Mouse (Mus musculus): Measurements from ENCODE around the gene Rrm2.
"Not testable (repeated sequence)": the region's sequence is repeated elsewhere in the genome, so short reads cannot be mapped to it uniquely, and the experiment has no call there.

The Rrm2 gene

GRCm38 (mm10) chr12:24698514-24698913, 9.5 kb upstream of the Rrm2 start:
- Histone ChIP-seq H3K27me3 (ENCODE audit: insufficient read depth, low read length) (no peaks in the 10 kb centered on the region), H3K4me1 (replicated peaks; ENCODE audit: low read depth, low read length) (peaks cover 17% of the 10 kb centered on the region), H3K9me3 (ENCODE audit: low read length) (no peaks in the 10 kb centered on the region), H3K36me3 (ENCODE audit: insufficient read depth, low read length) (peaks cover 7% of the 10 kb centered on the region; the same call in 1 of the 2 replicates), H3K4me3 (replicated peaks; ENCODE audit: low read length) (no peak overlapping the region)
- no peak for TF ChIP-seq NANOG (IDR thresholded peaks at IDR 0.05; ENCODE audit: borderline replicate concordance, low read length)
- TF ChIP-seq CTCF (conservative IDR thresholded peaks at IDR 0.05; ENCODE audit: low read length), result no peak
- no peak for TF ChIP-seq POU5F1 (IDR thresholded peaks at IDR 0.05; ENCODE audit: borderline replicate concordance, low read length)

GRCm38 (mm10) chr12:24699578-24699977, 8.5 kb upstream of the Rrm2 start:
- H3K4me1 ChIP-seq (replicated peaks; ENCODE audit: low read depth, low read length), result peaks cover 26% of the 10 kb centered on the region
- no peak overlapping the region for H3K4me3 ChIP-seq (replicated peaks; ENCODE audit: low read length)
- H3K36me3 ChIP-seq (ENCODE audit: insufficient read depth, low read length), result peaks cover 14% of the 10 kb centered on the region; the same call in 1 of the 2 replicates
- no peaks in the 10 kb centered on the region for H3K9me3 ChIP-seq (ENCODE audit: low read length)
- no peak for TF ChIP-seq POU5F1 (IDR thresholded peaks at IDR 0.05; ENCODE audit: borderline replicate concordance, low read length)
- no peak for TF ChIP-seq NANOG (IDR thresholded peaks at IDR 0.05; ENCODE audit: borderline replicate concordance, low read length)
- TF ChIP-seq CTCF (conservative IDR thresholded peaks at IDR 0.05; ENCODE audit: low read length), result no peak
- no peaks in the 10 kb centered on the region for H3K27me3 ChIP-seq (ENCODE audit: insufficient read depth, low read length)

- H3K9me3 ChIP-seq (ENCODE audit: low read length); H3K4me3 ChIP-seq (replicated peaks; ENCODE audit: low read length); H3K27me3 ChIP-seq (ENCODE audit: insufficient read depth, low read length): not testable (repeated sequence)
- peaks cover 40% of the 10 kb centered on the region for H3K4me1 ChIP-seq (replicated peaks; ENCODE audit: low read depth, low read length)
- H3K36me3 ChIP-seq (ENCODE audit: insufficient read depth, low read length), result peaks cover 14% of the 10 kb centered on the region; the same call in 1 of the 2 replicates
- TF ChIP-seq CTCF (conservative IDR thresholded peaks at IDR 0.05; ENCODE audit: low read length), result 0 out of 2 replicates have a peak, but pooled peaks have one; percentile 11
Observed at GRCm38 (mm10) chr12:24701621-24702020, 6.4 kb upstream of the Rrm2 start.

GRCm38 (mm10) chr12:24703013-24703412, 5.0 kb upstream of the Rrm2 start:
- Histone ChIP-seq H3K4me1 (replicated peaks; ENCODE audit: low read depth, low read length) (peaks cover 44% of the 10 kb centered on the region), H3K36me3 (ENCODE audit: insufficient read depth, low read length) (peaks cover 14% of the 10 kb centered on the region; the same call in 1 of the 2 replicates), H3K27me3 (ENCODE audit: insufficient read depth, low read length) (no peaks in the 10 kb centered on the region), H3K4me3 (replicated peaks; ENCODE audit: low read length) (no peak overlapping the region), H3K9me3 (ENCODE audit: low read length) (no peaks in the 10 kb centered on the region)
- no peak for TF ChIP-seq NANOG (IDR thresholded peaks at IDR 0.05; ENCODE audit: borderline replicate concordance, low read length)
- TF ChIP-seq CTCF (conservative IDR thresholded peaks at IDR 0.05; ENCODE audit: low read length), result no peak
- TF ChIP-seq POU5F1 (IDR thresholded peaks at IDR 0.05; ENCODE audit: borderline replicate concordance, low read length), result no peak

- no peak for TF ChIP-seq POU5F1 (IDR thresholded peaks at IDR 0.05; ENCODE audit: borderline replicate concordance, low read length)
- no peak for TF ChIP-seq CTCF (conservative IDR thresholded peaks at IDR 0.05; ENCODE audit: low read length)
- no peak for TF ChIP-seq NANOG (IDR thresholded peaks at IDR 0.05; ENCODE audit: borderline replicate concordance, low read length)
- peak overlapping the region; percentile 48; the same call in 1 of the 2 replicates for H3K4me3 ChIP-seq (replicated peaks; ENCODE audit: low read length)
Observed at GRCm38 (mm10) chr12:24705502-24706263, 2.4 kb upstream of the Rrm2 start.

GRCm38 (mm10) chr12:24706764-24707479, 1.1 kb upstream of the Rrm2 start:
- peaks cover 73% of the 10 kb centered on the region for H3K4me1 ChIP-seq (replicated peaks; ENCODE audit: low read depth, low read length)
- peak overlapping the region; percentile 99 for H3K4me3 ChIP-seq (replicated peaks; ENCODE audit: low read length)
- H3K27me3 ChIP-seq (ENCODE audit: insufficient read depth, low read length), result no peaks in the 10 kb centered on the region
- TF ChIP-seq NANOG (IDR thresholded peaks at IDR 0.05; ENCODE audit: borderline replicate concordance, low read length) (no peak), CTCF (conservative IDR thresholded peaks at IDR 0.05; ENCODE audit: low read length) (no peak), POU5F1 (IDR thresholded peaks at IDR 0.05; ENCODE audit: borderline replicate concordance, low read length) (no peak)
- H3K9me3 ChIP-seq (ENCODE audit: low read length), result no peaks in the 10 kb centered on the region
- peaks cover 46% of the 10 kb centered on the region for H3K36me3 ChIP-seq (ENCODE audit: insufficient read depth, low read length)

More at GRCm38 (mm10) chr12:24705502-24706263, 2.4 kb upstream of the Rrm2 start:
- Histone ChIP-seq H3K36me3 (ENCODE audit: insufficient read depth, low read length) (peaks cover 34% of the 10 kb centered on the region), H3K9me3 (ENCODE audit: low read length) (no peaks in the 10 kb centered on the region), H3K27me3 (ENCODE audit: insufficient read depth, low read length) (no peaks in the 10 kb centered on the region), H3K4me1 (replicated peaks; ENCODE audit: low read depth, low read length) (peaks cover 63% of the 10 kb centered on the region)

- H3K9me3 ChIP-seq (ENCODE audit: low read length), result no peaks in the 10 kb centered on the region
- TF ChIP-seq POU5F1 (IDR thresholded peaks at IDR 0.05; ENCODE audit: borderline replicate concordance, low read length) (no peak), NANOG (IDR thresholded peaks at IDR 0.05; ENCODE audit: borderline replicate concordance, low read length) (no peak), CTCF (conservative IDR thresholded peaks at IDR 0.05; ENCODE audit: low read length) (no peak)
- H3K4me1 ChIP-seq (replicated peaks; ENCODE audit: low read depth, low read length), result peaks cover 78% of the 10 kb centered on the region
- peaks cover 51% of the 10 kb centered on the region for H3K36me3 ChIP-seq (ENCODE audit: insufficient read depth, low read length)
- H3K27me3 ChIP-seq (ENCODE audit: insufficient read depth, low read length), result no peaks in the 10 kb centered on the region
- peak overlapping the region; percentile 99 for H3K4me3 ChIP-seq (replicated peaks; ENCODE audit: low read length)
Observed at GRCm38 (mm10) chr12:24707480-24707802, 600 bp upstream of the Rrm2 start.

GRCm38 (mm10) chr12:24708824-24709218, 780 bp downstream of the Rrm2 start:
- Histone ChIP-seq H3K4me1 (replicated peaks; ENCODE audit: low read depth, low read length) (peaks cover 82% of the 10 kb centered on the region), H3K36me3 (ENCODE audit: insufficient read depth, low read length) (peaks cover 55% of the 10 kb centered on the region), H3K27me3 (ENCODE audit: insufficient read depth, low read length) (no peaks in the 10 kb centered on the region), H3K4me3 (replicated peaks; ENCODE audit: low read length) (peak overlapping the region; percentile 99), H3K9me3 (ENCODE audit: low read length) (no peaks in the 10 kb centered on the region)
- TF ChIP-seq POU5F1 (IDR thresholded peaks at IDR 0.05; ENCODE audit: borderline replicate concordance, low read length), result no peak
- TF ChIP-seq CTCF (conservative IDR thresholded peaks at IDR 0.05; ENCODE audit: low read length), result no peak
- no peak for TF ChIP-seq NANOG (IDR thresholded peaks at IDR 0.05; ENCODE audit: borderline replicate concordance, low read length)
